Mouse (Mus musculus) Muller cell, postnatal 12 days (primary cell): ENCODE measurements at regions not wholly inside any gene's neighbourhood (a gene's known extent, or its start where the extent isn't known, plus 50 kb on each side); places are given as distances from the start of the nearest gene placed in this dataset.

ENCODE experiments used
- DNase-seq: peaks from one replicate; pipeline ENCODE4 v3.0.0-alpha.2; 2015; ENCODE audit errors: inconsistent ontology term

DNA sequence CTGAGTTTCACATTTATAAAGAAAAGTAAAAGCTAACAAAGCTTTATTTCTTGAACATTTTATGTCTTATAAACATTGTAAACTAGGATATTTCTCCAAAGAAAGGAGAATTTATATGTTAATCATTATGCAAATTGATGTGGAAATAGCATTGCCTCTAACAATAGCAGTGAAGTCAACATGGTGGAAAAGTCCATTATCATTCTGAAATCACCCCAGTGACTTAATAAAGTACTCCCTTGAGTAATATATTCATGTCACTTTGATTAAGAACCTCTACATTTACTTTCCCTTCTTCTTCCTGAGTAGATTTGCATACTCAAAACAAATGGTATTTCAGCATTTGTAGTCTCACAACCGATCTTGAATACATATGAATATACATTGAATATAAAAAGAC, 676.7 kb upstream of the Edil3 start:
- no peak for DNase-seq

DNA sequence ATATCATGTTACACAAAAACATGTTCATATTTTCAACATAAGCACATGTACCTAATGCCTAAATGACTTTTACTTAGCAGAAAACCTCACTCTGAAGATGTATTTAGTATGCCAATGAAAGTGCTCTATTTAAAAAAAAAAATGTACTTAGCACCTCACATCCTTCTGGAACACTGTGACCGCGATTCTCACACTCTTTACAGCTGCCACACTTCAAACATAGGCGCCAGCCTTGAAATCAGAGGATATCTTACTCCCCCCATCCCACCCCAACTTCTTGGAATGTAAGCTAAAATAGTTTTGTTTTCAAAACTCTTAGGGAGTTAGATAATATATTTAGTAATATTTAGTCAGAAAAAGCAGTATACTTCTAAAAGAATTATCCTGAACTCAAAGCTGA, 634.7 kb upstream of the Edil3 start:
- no peak for DNase-seq

DNA sequence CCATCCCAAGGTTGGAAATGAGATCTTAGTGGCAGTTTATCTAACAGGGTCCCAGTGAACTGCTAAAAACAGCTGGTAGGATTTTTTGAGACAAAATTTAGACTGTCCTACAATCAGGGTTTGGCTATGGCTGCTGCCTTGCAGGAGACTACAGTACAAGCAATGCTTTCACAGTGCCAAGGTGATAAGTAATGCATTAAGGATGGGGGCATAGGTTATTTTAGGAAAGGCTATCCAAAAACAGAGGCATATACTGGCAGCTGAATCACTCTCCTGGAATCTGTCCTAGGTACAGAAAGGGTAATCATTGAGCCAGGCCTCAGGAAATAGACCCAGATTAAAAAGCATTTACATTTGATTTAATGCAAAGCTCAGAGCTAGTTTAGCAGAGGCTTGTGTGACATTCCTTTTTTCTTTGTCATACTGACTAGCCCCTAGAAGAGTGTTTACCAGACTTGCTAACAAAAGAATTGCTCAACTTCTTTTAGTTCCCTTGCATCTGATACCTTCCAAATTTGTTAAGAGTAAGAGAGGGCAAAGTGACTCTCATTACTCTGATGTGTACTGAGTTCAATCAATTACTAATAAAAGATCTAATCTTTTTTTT, 619.5 kb upstream of the Edil3 start:
- DNase-seq = peak; percentile 34

DNA sequence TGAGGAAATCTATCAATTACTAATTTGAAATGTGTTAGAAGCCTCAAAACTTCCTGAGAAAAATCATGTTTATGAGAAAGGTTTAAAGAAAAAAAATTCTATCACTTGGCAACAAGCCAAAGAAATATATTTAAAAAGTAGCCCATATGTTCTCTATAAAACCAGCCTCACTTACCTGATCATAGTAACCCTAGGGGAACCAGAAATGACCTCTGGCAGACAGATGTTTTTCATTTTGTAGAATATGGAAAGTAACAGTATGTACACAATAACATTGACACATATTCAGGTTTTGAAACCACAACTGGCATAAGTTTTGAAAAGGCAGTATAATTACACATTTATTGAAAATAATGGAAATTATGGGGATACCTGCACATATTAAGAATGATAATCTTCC, 580.8 kb upstream of the Edil3 start:
- DNase-seq = no peak
